Mouse (Mus musculus): Measurements from ENCODE around the gene Ppfibp1.

Ppfibp1 gene

DNA sequence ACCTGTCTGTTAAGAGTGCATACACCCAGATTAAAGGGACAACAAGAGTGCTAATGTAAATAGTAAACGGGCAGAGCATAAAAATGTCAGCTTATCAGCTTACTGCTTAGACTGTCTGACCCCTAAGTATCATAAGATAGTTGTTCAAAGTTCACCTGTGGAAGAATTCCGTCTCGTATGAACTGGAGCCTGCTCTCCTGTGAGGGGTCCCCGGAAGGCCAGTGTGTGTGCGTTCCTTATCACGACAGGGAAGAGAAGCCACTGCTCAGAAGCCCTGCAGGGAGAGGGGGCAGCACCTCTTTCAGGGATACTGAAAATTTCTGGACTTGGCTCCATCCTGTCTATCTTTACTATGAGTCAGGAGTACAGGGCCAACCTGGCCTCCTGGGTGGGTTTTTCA is 108.7 kb downstream of the Ppfibp1 start:
- DNase-seq (ENCODE audit: low spot score): no peak

DNA sequence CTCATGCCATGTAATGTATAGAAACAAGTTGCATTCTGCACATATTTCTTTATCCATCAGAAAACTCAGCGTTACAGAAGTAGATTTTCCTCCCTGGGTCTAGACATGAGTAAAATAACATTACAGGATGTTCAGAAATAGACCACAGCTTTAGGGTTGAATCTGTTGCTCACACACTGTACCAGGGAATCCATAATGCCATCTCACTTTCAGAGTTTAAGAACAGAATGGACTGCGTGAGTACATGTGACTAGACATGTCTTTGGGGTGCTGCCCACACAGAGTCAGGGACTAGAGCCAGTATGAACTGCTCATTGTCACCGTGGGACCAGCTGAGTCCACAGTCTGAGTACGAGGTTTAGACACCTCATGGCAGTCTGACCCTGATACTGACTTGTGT is 110.4 kb downstream of the Ppfibp1 start:
- DNase-seq (ENCODE audit: low spot score): no peak

DNA sequence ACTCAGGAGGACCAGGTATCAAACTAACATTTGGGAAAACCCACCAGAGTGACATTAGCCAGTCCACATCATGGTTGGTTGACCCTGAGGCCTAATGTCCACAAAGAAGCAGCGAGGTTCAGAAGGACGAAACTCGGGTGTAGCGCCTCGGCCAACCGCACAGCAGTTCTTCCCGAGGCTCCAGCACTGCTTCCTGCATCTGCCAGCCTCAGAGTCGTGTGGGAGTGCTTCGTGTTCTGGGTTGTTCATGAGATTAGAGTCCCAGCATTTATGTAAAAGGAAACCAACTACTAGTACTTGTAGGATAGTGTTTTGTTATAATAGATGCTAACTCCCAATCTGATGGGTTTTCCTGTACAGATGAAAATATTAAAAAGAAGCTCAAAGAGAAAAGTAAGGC is 111.0 kb downstream of the Ppfibp1 start:
- DNase-seq (ENCODE audit: low spot score): no peak

DNA sequence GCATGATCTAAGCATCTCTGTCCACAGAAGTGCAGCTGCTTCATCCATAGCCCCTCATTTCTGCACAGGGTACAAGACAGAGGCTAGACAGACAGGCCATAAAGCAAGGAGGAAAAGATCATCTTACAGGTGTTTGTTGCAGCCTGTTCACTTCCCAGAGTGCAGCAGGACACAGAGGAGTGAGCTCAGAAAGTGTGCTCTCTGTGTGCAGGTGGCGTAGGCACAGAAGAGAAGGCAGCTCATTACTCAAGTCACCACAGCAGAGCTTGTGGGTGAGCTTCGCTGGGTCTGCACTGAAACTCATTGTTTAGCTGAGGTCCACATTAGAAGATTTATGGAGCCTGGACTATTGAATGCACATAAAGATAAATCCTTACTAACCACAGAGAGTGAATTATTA is 111.5 kb downstream of the Ppfibp1 start:
- DNase-seq (ENCODE audit: low spot score): no peak

DNA sequence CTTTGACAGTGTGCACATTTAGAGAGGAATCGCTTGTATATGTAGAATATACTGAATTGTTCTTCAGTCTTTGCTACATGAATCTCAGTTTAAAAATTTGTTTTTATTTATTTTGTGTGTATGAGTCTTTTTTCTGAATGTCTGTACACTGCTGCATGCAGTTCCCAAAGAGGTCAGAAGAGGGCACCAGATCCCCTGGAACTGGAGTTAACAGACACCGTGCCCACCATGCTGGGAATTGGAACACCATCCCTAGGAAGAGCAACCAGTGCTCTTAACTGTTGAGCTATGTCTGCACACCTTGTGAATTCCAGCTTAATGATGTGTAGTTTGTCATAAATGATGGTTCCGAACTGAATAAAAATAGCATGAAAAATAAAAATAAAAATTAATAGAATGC is 119.9 kb downstream of the Ppfibp1 start:
- peak; percentile 77 for DNase-seq (ENCODE audit: low spot score)

DNA sequence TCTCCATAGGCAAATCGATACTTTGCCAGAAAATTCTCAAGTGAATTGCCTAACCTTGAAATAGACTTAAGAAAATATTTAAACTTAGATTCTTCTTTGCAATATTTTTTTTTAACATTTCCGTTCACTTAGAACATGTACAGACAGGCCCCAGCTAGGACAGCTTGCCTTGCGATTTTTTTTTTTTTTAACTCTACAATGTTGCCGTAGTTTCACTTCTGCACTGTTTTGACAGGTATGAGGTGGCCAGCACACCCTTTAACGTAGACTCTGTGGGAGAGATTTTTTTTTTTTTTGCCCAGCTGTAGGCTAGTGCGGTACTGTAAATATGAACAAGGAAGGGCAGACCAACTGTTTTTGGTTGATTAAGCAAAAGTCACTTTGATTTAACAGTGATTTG is 122.1 kb downstream of the Ppfibp1 start:
- no peak for DNase-seq (ENCODE audit: low spot score)

DNA sequence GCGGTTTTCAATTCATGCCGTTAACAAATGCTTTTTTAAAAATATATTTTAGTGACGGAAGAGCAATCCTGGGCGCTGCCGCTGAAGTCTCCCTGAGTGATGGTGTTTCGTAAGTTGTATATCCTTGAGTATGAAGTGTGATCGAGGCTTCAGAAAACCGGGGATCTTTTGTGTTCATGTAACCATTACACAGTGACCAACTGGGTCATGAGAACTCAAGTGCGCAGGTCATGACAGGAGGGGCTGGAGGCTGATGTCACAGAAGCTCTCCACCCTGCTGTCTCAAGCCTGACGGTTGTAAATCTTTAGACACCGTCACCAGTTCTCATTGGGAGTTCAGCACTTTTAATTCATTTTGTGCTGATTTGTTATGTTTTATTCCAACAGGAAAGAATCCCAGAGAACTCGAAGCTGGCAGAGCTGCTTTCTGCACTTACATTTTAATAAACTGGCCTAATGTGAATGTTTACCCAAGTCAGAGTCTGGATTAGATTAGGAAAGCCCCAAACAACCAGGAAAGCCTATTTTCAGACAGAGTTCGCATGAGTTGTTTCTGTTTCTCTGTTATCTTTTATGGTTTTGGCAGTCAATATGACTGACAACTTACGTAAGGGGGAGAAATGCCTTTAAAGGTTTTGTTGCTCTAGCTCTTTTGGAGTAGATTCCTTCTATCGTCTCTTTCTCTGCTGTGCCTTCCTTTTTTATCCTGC is 122.7 kb downstream of the Ppfibp1 start:
- DNase-seq (ENCODE audit: low spot score): no peak

DNA sequence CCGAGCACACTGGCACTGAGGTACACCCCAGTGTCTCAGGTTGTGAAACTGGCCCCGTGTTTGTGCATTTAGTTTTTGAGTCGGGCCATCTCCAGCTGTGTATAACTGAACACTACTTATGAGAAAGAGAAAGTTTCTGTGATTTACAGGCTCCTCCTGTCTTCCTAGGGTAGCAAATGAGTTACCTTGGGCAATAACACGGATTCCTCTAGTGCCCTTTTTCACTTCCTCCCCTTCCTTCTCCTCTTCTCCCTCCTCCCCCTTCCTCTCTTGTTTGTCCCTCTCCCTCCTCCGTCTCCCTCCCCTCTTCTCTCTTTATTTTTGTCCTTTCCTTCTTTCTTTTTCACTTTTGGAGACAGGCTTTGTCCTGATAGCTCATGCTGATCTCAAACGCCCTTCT is 123.3 kb downstream of the Ppfibp1 start:
- no peak for DNase-seq (ENCODE audit: low spot score)

DNA sequence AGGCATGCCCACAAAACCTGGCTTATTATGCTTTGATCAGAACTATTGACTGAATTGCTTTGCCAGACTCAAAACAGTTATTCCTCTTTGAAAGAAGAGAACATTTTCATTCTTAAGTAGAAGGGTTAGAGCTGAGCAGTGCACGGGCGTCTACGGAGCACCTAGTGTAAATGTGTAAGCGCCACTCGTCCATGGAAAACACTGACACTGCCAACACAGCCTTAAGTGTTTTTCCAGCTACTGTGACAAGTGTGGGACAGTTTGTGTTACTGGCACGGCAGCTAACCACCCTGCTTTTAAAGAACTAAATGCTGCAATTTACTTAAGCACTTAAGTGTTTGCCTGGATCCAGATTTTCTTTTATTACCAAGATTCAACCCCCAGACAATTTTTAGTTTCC is 123.7 kb downstream of the Ppfibp1 start:
- DNase-seq (ENCODE audit: low spot score): no peak

DNA sequence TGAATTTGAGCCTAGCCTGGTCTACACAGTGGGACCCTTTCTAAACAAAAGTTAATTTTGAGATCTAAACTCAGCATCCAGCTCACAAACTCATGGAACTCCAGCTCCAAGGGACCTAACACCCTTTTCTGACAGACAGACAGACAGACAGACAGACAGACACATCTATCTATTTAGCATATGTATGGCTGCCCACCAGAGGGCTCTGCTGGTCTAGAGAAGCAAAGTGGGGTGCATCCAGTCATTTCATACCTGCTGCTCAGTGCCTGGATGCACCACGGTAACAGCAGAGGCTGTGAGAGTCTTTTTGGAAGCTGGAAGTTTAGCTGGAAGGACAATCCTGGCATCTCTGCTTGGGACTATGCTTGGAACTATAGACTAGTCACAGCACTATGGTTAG is 125.3 kb downstream of the Ppfibp1 start:
- no peak for DNase-seq (ENCODE audit: low spot score)

DNA sequence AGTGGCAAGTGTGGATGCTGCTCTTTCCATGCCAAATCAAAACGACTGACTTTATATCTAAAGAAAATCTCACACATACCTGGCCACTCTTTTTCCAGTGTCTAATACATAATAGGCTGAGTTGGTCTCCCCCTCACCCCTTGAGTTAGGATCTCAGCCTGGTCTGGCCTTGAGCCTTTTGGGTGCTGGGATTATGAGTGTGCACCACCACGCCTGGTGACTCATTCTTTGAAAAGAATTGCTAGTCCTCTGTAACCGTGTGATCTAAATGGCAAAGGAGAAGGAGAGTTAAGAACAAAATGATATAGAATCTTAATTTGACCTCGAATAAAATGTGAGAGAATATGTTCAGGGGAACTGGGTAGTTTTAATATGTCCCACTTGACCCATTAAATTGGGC is 129.6 kb downstream of the Ppfibp1 start:
- DNase-seq (ENCODE audit: low spot score): no peak

DNA sequence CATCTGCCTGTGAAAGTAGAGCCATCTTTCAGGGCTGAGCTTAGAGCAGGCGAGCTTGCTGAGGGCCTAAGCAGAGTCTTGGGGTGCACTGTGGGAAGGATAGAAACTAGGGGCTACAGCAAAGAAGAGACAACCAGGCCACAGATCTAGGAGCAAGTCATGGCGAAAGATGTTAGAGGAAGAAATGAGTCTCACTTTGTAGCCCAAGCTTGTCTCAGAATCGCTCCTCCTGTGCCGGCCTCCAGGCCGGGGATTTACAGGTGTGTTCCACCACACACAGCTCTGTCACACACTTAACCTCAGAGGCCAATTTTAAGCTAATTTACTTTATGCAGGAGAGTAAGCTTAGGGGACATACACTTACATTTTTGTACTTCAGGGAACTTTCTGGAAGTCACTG is 130.1 kb downstream of the Ppfibp1 start:
- no peak for DNase-seq (ENCODE audit: low spot score)

DNA sequence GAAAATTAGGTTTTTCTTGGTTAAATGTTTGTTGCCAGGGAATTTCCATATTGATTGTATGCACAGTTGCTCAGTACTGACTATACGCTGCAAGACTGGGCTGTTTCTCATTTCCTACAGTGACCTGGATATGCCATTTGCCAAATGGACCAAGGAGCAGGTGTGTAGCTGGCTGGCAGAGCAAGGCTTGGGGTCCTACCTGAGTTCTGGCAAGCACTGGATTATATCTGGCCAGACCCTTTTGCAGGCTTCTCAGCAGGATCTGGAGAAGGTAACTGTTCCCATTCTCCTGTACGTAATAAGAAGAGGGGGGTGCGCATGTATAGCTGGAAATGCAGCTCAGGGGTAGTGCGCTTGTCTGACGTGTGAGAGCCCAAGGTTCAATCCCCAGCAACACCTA is 132.9 kb downstream of the Ppfibp1 start:
- DNase-seq (ENCODE audit: low spot score): no peak

DNA sequence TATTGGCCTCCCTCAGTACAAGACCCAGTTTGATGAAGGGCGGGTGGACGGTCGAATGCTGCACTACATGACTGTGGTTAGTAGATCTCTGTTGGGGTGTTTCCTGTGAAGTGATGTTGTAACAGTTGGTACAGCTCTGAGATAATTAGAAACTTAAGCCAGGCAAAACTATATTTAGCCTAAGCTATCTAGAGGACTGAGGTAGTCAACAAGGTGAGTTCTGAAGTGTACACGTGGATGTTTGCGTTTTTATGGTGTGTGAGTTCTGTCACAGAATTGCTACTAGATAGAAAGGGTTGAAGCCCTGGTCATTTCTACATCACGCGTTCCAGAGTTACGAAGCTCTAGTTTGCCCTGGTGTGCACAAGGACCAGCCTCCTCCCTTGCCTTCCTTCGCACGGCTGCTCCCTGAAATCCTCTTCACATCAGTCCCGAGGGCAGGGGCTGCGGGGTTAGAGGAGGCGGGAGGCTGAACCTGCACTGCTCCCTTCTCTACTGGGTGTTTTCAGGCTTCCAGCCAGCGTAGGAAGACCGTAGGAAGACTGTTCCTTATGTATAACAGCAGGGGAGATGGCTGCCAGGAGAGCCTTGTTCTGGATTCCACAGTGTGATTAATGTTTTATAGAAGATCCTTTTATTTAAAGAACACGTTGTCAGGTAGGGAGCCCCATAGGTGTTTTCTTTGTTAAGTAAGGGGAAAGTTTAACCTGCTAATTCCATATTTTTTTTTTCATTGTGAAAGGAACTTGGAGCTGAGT is 134.3 kb downstream of the Ppfibp1 start:
- DNase-seq (ENCODE audit: low spot score): no peak

DNA sequence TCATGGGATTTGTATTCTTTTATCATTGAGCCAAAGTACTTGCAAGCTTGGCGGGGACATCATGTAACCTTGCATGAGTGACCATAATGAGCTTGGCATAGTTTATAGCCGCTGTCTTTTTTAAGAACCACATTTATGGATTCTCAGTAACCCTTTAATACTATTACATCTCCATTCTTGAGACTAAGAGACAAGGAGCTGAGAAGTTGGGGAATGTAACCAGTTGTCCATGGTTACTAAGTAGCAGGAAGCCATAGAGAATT is 134.8 kb downstream of the Ppfibp1 start:
- no peak for DNase-seq (ENCODE audit: low spot score)

DNA sequence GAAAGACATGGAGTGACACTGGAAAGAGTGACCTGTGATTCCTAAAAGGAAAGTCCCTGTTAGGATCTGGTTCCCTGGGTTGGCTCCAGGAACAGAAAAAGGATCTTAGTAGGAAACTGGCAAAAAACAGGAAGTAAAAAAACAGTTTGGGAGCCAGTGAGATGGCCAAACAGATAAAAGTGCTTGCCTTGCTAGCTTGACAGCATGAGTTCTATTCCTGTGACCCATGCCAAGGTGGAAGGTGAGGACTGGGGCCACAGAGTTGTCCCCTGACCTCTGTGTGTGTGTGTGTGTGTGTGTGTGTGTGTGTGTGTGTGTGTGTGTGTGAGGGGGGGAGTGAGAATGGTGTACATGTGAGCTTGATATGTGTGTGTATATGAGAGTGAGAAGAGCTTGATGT is 135.3 kb downstream of the Ppfibp1 start:
- no peak for DNase-seq (ENCODE audit: low spot score)

DNA sequence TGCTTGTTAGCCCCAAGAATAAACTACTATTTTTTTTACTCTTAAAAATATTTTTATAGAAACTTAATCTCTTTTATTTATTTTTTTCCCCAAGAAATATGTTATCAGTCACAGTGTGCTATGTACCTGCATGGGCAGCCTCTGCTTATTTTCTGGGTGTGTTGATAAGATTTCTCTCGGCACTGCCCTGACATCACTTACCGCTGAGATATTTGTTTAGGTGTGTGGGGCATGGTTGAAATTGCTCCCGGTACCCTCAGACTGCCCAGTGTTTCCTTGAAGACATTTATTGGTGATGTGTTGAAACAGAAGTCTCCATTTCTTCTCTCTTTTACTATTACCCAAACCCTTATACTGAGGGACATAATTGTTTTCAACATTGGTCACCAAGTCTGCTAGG is 136.5 kb downstream of the Ppfibp1 start:
- no peak for DNase-seq (ENCODE audit: low spot score)

DNA sequence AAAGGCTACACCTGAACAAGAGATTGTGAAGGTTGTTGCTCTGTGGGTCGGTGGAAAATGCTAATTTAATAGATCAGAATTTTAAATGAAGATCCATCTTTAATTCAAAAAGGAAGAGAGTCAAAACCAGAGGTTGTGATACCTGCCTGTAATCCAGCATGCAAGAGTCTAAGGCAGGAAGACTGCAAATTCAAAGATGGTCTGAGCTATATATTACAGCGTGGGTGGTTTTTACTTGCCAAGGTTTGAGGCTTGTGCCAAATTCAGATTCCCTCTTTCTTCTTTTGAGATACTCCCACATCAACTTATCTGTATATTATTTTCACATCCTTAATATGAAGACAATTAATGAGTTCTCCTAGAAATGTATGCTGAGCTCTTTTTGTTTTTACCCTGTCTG is 140.1 kb downstream of the Ppfibp1 start:
- DNase-seq (ENCODE audit: low spot score): no peak

DNA sequence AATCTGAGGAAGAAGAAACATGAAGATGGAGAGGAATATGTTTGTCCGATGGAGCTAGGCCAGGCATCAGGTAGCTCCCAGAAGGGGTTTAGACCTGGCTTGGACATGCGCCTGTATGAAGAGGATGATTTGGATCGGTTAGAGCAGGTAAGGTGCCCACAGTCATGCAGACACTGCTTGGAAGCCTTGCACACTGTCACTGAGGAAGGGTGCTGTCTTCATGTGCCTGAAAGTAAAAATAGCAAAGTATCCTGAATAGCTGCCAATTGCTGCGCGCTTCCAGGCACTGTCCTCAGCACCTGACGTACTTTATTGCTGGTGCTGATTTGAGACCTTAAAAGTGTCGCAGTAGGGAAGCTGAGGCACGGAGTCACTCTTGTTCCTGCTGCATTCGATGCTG is 141.3 kb downstream of the Ppfibp1 start:
- DNase-seq (ENCODE audit: low spot score): no peak

DNA sequence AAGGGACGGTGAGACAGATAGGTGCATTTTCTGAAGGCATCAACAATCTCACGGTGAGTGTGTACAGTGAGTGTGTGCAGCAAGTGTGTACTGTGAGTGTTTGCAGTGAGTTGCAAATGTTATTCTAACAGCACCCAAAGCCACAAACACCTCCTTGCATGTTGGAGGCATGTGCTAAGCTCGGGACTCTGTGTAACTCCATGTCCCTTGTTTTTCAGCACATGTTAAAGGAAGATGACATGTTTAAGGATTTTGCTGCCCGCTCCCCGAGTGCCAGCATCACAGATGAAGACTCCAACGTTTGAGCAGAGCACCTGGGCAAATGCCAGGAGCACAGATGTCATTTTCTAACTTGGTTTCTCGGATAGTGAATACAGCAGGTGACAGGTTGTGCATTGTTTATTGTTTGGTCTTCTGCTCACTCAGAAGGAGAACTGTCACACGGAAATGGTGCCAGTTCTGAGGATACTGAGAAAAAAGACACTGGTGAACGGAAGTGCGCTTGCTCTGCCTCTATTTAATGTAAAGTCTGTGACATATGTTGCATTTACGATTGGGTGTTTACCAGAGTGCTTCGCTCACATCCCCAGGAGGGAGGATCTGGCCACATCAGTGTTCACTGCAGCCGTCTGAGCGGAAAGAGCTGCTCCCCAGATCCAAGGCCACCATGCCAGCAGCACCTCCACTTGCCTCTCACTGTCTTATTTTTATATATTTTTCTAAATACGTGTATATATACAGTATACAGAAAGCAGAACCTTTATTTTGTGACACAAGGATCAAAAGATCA is 142.0 kb downstream of the Ppfibp1 start:
- DNase-seq (ENCODE audit: low spot score): no peak

DNA sequence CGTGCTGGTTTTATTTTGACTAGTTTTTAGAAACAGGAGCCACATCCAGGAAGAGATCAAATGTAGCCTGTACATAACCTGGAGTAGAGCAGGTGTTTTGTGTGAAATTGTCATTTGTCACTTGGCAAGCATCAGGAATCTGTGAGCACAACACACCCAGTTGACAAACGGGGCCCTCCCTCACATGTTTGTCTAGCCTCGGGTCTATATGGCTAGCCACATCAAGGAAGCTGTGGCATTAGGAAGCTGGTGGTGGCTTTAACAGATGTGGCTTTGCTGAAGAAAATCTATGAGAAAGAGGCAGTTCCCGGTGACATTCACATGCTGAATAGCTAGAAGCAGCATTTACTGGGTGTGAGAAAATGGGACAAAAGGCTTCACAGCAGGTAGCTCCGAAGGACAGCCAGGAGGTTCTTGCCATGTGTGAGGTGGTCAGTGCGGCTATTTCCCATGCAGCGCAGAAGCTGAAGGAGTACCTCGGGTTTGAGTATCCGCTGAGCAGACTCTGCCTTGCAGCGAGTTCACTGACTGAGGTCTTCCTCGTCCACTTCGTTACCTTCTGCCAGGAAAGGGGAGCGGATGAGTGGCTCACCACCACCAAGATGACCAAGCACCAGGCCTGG is 144.1 kb downstream of the Ppfibp1 start, which contains the start of gene Rep15:
Gene Rep15, plus strand, starts transcription at position 282 of the 623 bp plus-strand sequence.
- no peak for DNase-seq (ENCODE audit: low spot score)
